Mouse (Mus musculus) lung, postnatal 0 days (tissue): ENCODE data around the gene Tmem40.

Experiments
- CTCF ChIP-seq: IDR thresholded peaks from 2 replicates; pipeline ENCODE4 v1.5.1; 2016; ENCODE audit warnings: antibody characterized with exemption, mild to moderate bottlenecking
- EP300 ChIP-seq: IDR thresholded peaks from 2 replicates; pipeline ENCODE4 v1.6.1; 2016; ENCODE audit warnings: antibody characterized with exemption, mild to moderate bottlenecking, control low read depth

DNA sequence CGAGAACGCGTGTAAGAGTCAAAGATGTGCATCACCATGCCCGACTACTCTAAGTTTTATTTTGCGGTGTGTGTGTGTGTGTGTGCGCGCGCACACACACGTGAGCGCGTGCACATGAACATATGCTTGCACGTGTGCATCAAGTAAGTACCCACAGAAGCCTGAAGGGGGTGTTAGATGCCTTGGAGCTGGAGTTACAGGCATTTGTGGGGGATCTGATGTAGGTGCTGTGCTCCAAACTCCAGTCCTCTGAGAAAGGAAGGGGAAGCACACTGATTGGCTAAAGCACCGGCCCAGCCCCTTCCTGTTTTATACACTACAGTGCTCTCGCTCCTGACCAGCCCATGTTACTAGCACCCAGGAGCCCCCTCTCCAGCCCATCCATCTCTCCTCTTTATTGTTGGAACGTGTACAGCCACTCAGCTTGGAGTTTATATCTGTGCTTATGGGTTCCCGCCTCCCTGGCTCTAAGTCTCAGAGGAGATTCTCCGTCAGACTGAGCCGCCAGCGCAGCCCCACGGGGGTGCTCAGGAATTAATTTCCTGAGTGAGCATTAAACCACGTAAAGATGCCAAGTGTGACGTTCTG is 29.8 kb downstream of the Tmem40 start:
- TF ChIP-seq CTCF = peak; percentile 17
- TF ChIP-seq EP300 = no peak
